Mouse (Mus musculus): ENCODE measurements around the gene Mettl26.

- TF ChIP-seq CTCF (IDR thresholded peaks at IDR 0.05; ENCODE audit: low read depth) (no peak), EP300 (IDR thresholded peaks at IDR 0.05; ENCODE audit: low read depth) (no peak)
Measured at GRCm38 (mm10) chr17:25825311-25825710, 49.6 kb upstream of the Mettl26 start.

Measured in liver, embryonic 14.5 days (tissue).